Mouse (Mus musculus) heart, embryonic 16.5 days (tissue): ENCODE results near the gene Samsn1. TPM values are rescaled to one million over a fixed set of nuclear protein-coding genes. Genes with fewer than 3 reads are reported as not detected.

Experiments
- ATAC-seq: fragments of 200-750 bp; cut with Nextera tagmentation; replicated peaks from 2 replicates; pipeline ENCODE4 v1.8.0; 2017; ENCODE audit warnings: moderate number of reproducible peaks; ENCODE audit not compliant: insufficient read depth, low FRiP score; ENCODE audit errors: extremely low read depth
- H3K27ac ChIP-seq: fragments of 300-500 bp; sonication (generic); 2 replicates; pipeline ENCODE4 v1.5.1; 2014; ENCODE audit warnings: mild to moderate bottlenecking, low read length, control low read depth, moderate library complexity
- H3K27me3 ChIP-seq: fragments of 300-500 bp; sonication (generic); 2 replicates; pipeline ENCODE4 v1.6.1; 2014; ENCODE audit warnings: low read length, mixed read lengths; ENCODE audit not compliant: control insufficient read depth, insufficient read depth
- H3K36me3 ChIP-seq: fragments of 300-500 bp; sonication (generic); 2 replicates; pipeline ENCODE4 v1.6.1; 2014; ENCODE audit not compliant: control insufficient read depth, insufficient read depth
- H3K4me1 ChIP-seq: fragments of 300-500 bp; sonication (generic); 2 replicates; pipeline ENCODE4 v1.6.1; 2014; ENCODE audit warnings: low read length, mixed read lengths; ENCODE audit not compliant: control insufficient read depth, insufficient read depth
- H3K4me2 ChIP-seq: fragments of 300-500 bp; sonication (generic); 2 replicates; pipeline ENCODE4 v1.6.1; 2014; ENCODE audit warnings: low read depth, mild to moderate bottlenecking, control low read depth, low read length
- H3K4me3 ChIP-seq: fragments of 300-500 bp; sonication (generic); 2 replicates; pipeline ENCODE4 v1.5.1; 2014; ENCODE audit warnings: mild to moderate bottlenecking, control low read depth, low read length
- H3K9ac ChIP-seq: fragments of 300-500 bp; sonication (generic); 2 replicates; pipeline ENCODE4 v1.6.1; 2014; ENCODE audit warnings: low read length, control low read depth
- H3K9me3 ChIP-seq: fragments of 300-500 bp; sonication (generic); replicated peaks from 2 replicates; pipeline ENCODE4 v1.6.1; 2016; ENCODE audit warnings: low read length; ENCODE audit not compliant: control insufficient read depth
- WGBS: fragments of 180-500 bp; shearing (Covaris S2); extraction: QIAGEN DNeasy Blood & Tissue Kit; methylation state at CpG from one replicate; pipeline ENCODE4 v1.1.7; 2014; 5-methylcytosine and 5-hydroxymethylcytosine counted together
- polyA plus RNA-seq: library from polyadenylated mRNA; unstranded; fragments of >200 nt; fragmentation: Nextera tagmentation; extraction: Ambion mirVana; gene quantifications from 2 replicates; pipeline ENCODE4 v1.2.1, GENCODE M21; 2015

Gene Samsn1
- polyA plus RNA-seq, 1 experiment from 2014 or later: 3.6 TPM

DNA sequence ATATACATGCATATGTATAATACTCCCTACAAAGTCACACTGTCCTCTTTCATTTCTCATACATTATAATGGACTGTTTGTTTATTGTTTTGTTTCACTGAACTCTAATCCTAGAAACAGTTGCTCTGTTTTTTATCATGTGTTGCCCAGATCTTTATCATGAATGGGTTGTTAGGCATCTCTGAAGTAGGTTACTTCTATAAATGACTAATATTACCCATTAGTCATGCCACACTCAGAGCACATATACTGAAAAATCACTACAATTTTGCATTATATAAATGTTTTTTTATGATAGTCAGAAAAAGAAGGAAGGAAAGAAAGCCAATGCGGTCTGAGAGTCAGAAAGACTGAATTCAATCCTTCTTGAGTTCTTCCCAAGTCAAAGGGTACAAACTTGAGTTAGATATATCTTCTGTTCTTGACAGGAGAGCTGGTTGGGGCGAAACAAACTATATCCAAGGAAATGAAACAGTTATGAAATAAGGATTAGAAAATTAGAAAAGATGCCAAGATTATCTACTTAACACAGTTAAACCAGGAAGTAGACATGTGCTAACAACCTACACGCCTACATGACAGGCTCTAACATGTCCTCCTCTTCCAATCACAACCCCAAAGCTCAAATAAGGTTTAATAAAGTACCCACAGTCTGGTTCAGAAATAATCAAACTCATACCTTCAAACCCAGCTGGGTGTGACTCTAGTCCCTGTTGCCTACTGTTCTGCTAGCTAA lies 122.0 kb downstream of the Samsn1 start:
- WGBS: 87% methylated on average over 3 of the region's 3 CpGs
- Histone ChIP-seq H3K27ac (no peak overlapping the region), H3K27me3 (no peaks in the 10 kb centered on the region), H3K9ac (no peak overlapping the region), H3K4me1 (no peaks in the 10 kb centered on the region), H3K4me3 (no peak overlapping the region), H3K4me2 (no peak overlapping the region), H3K36me3 (no peaks in the 10 kb centered on the region), H3K9me3 (no peaks in the 10 kb centered on the region)
- ATAC-seq: no peak

DNA sequence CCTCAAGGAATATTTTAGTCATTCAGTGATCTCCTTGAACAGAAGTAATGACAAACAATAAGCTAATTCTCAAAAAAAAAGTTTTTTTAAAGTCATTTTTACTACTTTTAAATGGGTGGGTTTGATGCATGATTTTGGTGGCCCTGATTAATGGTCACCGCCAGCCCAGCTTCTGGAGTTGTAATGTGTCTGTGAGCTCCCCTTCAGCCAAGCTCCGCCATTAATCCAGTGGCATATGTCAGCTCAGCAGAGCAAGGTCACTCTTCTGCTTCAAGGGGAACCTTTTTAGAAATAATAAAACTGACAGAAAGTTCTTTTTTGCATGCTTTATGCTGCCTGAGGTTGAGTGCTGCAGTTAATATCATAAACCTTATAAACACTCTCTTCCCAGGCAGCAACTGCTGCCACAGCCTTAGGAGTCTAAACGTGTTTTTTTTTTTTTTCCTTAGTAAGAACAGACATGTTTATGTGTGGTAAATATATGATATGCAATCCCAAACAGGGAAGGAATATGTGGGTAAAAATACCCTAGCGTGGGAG lies 124.2 kb downstream of the Samsn1 start:
- Histone ChIP-seq H3K9me3 (no peaks in the 10 kb centered on the region), H3K4me2 (no peak overlapping the region), H3K9ac (no peak overlapping the region), H3K4me3 (no peak overlapping the region), H3K27me3 (no peaks in the 10 kb centered on the region), H3K36me3 (no peaks in the 10 kb centered on the region), H3K4me1 (no peaks in the 10 kb centered on the region), H3K27ac (no peak overlapping the region)
- ATAC-seq: no peak
- 75% methylated on average over 4 of the region's 4 CpGs for WGBS

DNA sequence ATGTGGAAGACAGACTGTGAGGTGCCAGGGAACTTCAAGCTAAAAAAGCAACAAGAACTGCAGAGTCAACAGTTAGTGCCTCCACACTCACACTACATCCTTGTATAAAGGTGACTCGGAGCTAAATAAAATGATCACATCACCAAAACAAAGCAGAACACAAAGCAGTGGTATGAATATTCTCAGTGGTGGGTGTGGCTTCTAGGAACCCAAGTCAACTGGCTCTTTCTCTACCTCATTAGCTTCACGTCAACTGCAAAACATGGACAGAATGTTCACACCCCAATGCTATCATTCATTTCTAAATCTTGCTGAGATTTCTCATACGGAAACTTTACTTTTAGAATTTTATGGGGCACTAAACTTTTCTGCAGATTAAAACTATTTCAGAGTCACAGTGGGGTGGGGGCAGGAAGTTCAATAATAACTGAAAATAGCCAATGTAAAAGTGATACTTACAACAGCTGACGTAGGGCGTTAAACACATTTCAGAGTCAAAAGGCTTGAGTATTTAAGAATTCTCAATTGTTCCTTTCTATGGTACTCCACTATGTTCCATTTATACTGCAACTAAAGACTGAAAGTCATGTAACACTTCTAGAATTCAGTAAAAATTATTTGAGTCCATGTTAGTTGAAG lies 127.7 kb downstream of the Samsn1 start:
- Histone ChIP-seq H3K36me3 (no peaks in the 10 kb centered on the region), H3K9me3 (no peaks in the 10 kb centered on the region), H3K4me3 (no peak overlapping the region), H3K9ac (no peak overlapping the region), H3K4me1 (no peaks in the 10 kb centered on the region), H3K27me3 (no peaks in the 10 kb centered on the region), H3K4me2 (no peak overlapping the region), H3K27ac (no peak overlapping the region)
- no peak for ATAC-seq
- 77% methylated on average over 5 of the region's 5 CpGs for WGBS

DNA sequence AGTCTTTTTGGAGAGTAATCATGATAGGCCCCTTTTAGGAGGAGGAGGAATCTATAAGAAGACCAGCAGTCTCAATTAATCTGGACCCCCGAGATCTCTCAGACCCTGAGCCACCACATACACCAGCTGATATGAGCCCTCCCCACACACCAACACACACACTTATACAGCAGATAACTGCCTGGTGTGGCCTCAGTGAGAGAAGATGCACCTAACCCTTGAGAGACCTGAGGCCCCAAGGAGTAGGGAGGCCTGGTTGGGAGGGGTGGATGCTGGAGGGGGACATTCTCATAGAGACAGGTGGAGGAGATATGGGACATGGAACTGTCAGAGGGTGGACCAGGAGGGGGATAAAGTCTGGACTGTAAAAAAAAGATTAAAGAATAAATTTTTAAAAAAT lies 128.6 kb downstream of the Samsn1 start:
- H3K27me3 ChIP-seq: no peaks in the 10 kb centered on the region
- H3K4me2 ChIP-seq: no peak overlapping the region
- no peak overlapping the region for H3K9ac ChIP-seq
- WGBS: 93% methylated on average over 1 of the region's 1 CpGs
- H3K27ac ChIP-seq: no peak overlapping the region
- no peak for ATAC-seq
- H3K9me3 ChIP-seq: no peaks in the 10 kb centered on the region
- no peak overlapping the region for H3K4me3 ChIP-seq
- H3K4me1 ChIP-seq: no peaks in the 10 kb centered on the region
- H3K36me3 ChIP-seq: no peaks in the 10 kb centered on the region

DNA sequence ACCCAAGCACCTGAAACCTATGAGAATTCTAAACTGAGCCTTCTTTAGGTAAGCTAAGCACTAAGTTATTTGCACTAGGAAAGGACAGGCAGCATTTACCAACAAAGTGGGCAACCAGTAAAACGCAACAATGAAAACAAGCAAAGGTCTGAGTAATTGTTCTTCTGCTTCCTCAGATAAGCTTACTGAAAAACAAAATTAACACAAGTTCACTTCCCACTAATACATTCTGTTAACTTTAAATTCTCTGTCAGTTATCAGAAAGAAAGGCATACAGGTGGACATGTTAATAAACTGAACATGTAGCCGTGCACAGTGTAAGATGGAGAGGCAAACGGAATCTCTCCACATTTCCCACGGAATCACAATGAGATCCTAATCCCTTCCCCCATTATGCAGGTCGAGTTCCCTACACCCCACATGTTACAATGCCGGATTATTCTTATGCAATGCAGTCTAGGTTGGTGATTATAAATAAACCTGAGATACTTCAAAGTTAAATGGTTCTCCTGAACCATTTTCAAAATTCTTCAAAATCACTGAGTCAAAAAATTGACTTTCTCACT lies 132.9 kb downstream of the Samsn1 start:
- Histone ChIP-seq H3K9me3 (no peaks in the 10 kb centered on the region), H3K4me3 (no peak overlapping the region), H3K27me3 (no peaks in the 10 kb centered on the region), H3K4me1 (no peaks in the 10 kb centered on the region), H3K36me3 (no peaks in the 10 kb centered on the region), H3K4me2 (no peak overlapping the region), H3K9ac (no peak overlapping the region), H3K27ac (no peak overlapping the region)
- no peak for ATAC-seq
- WGBS: 66% methylated on average over 6 of the region's 6 CpGs

DNA sequence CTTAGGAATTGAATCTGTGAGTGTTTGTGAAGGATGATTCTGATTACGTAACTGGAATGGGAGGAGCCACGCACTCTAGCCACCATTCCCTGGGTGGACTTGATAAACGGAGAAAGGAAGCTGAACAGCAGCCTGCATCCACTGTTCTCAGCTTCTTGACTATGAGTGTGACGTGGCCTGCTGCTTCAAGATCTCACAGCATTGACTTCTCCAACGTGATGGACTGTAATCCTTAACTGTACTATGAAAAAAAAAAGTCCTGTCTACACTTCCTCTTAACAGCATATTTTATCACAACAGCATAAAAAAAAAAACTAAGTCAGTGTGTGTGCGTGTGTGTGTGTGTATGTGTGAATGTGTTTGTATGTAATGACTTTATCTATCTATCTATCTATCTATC lies 134.9 kb downstream of the Samsn1 start:
- H3K27ac ChIP-seq: no peak overlapping the region
- H3K4me2 ChIP-seq: no peak overlapping the region
- no peaks in the 10 kb centered on the region for H3K27me3 ChIP-seq
- no peak overlapping the region for H3K4me3 ChIP-seq
- no peaks in the 10 kb centered on the region for H3K4me1 ChIP-seq
- no peaks in the 10 kb centered on the region for H3K9me3 ChIP-seq
- no peak for ATAC-seq
- H3K36me3 ChIP-seq: no peaks in the 10 kb centered on the region
- 75% methylated on average over 6 of the region's 6 CpGs for WGBS
- H3K9ac ChIP-seq: no peak overlapping the region

DNA sequence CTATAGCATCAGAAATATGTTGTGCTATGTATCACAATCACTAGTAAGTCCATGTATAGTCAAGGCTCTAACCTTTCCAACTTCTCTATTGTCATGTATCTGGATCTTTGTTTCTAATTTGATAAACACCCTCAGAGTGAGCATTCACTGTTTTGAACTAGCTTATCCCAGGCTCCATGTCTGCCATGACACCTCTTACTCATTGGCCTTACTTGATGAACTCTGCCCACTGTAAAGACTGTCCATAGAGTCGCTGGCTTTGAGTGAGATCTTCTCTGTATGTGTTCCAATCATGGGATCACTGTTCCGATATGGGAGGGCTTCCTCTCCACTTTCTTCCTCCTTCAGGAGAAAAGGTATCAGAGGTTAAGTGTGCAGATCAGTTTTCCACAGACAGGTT lies 143.2 kb downstream of the Samsn1 start:
- H3K4me3 ChIP-seq: no peak overlapping the region
- WGBS: 82% methylated on average over 2 of the region's 2 CpGs
- no peak overlapping the region for H3K4me2 ChIP-seq
- 0 out of 2 replicates have a peak, but pooled peaks cover 2% of the 10 kb centered on the region for H3K4me1 ChIP-seq
- H3K27ac ChIP-seq: no peak overlapping the region
- no peak for ATAC-seq
- no peaks in the 10 kb centered on the region for H3K27me3 ChIP-seq
- no peaks in the 10 kb centered on the region for H3K36me3 ChIP-seq
- H3K9ac ChIP-seq: no peak overlapping the region
- no peaks in the 10 kb centered on the region for H3K9me3 ChIP-seq

DNA sequence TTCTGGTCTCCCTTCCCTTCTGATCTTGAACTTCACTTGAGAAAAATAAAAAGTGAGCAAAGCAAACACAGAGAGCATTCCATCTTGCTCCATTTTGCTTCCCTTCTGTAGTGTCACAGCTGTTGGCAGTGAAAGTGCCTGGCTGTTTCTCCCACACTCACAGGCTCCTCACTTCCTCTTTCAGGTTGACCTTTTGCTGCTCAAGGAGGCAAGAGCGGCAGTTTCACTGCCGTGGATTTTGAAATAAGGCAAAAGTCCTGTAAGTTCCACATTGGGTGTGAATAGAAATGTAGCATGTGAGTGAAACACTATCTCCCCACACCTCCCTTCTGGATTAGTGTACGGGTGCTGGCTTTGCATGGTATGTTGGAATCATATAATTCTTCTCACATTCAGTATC lies 144.9 kb downstream of the Samsn1 start:
- H3K4me1 ChIP-seq: 0 out of 2 replicates have a peak, but pooled peaks cover 2% of the 10 kb centered on the region
- no peak overlapping the region for H3K4me3 ChIP-seq
- H3K27ac ChIP-seq: no peak overlapping the region
- H3K9me3 ChIP-seq: no peaks in the 10 kb centered on the region
- WGBS: 36% methylated on average over 3 of the region's 3 CpGs
- no peak overlapping the region for H3K9ac ChIP-seq
- ATAC-seq: no peak
- H3K27me3 ChIP-seq: no peaks in the 10 kb centered on the region
- H3K4me2 ChIP-seq: no peak overlapping the region
- H3K36me3 ChIP-seq: no peaks in the 10 kb centered on the region

DNA sequence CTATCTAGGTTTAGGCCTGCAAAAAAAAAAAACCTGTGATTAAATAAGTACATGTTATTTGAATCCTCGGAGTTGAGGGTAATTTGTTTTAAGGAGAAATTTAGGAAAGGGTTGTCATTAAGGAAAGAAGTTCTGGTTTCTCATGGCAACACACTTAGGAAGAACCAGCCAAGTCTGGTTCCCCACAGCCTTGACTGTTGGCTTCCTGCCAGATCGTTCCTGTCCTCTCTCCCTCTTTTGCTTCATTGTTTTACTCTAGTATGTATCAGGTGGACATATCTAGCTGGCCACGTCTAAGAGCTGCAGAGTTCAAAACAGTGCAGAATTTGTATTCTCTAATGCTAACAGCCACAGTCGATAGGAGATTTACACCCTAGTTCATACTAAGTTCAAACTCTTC lies 146.2 kb downstream of the Samsn1 start:
- Histone ChIP-seq H3K9ac (no peak overlapping the region), H3K36me3 (no peaks in the 10 kb centered on the region), H3K27ac (no peak overlapping the region), H3K4me3 (no peak overlapping the region), H3K4me2 (no peak overlapping the region), H3K9me3 (no peaks in the 10 kb centered on the region), H3K4me1 (0 out of 2 replicates have a peak, but pooled peaks cover 2% of the 10 kb centered on the region), H3K27me3 (no peaks in the 10 kb centered on the region)
- ATAC-seq: no peak
- 53% methylated on average over 4 of the region's 4 CpGs for WGBS
